Mouse (Mus musculus) fibroblast of lung, adult 2 months (primary cell): ENCODE measurements around the gene Rhog.
"Not testable (repeated sequence)": the region's sequence is repeated elsewhere in the genome, so short reads cannot be mapped to it uniquely, and the experiment has no call there.

Source experiments
- DNase-seq: peaks from one replicate; pipeline ENCODE4 v3.0.0-alpha.2; 2011; ENCODE audit warnings: low read depth

The Rhog gene

DNA sequence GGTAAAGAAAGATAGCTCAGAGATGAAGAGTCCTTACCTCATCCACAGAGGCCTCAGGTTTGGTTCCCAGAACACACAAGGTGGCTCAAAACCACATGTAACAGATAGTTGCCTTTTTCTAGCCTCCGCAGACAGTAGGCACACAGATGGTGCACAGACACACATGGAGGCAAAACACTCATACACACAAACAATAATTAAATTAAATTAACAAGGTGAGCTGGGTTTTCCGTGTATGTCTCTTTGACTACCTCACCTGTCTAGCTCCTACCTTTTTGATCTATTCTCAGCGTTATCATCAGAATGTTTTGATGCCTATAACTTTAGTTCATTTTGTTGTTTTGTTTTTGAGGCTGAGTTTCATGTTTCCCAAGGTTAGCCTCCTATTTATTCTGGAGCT lies at the start of gene Rhog:
TSS of gene Rhog (minus strand) at position 101 of the 400 bp plus-strand sequence.
- DNase-seq: no peak

DNA sequence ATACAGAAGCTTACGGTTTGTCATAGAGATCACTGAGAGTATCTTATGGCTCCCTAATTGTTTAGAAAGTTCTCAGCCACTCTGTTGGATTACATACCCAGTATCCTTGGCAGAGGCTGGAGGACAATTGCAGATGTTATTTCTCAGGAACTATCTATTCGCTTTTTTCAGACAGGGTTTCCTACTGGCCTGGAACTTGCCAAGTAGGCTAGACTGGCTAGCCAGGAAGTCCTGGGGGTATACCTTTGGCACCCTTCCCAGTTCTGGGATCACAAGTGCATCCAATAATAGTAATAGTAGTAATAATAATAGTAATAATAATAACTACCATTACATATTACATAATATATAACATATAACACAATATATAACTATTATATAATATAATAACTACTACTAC lies 49.7 kb upstream of the Rhog start:
- DNase-seq: no peak

DNA sequence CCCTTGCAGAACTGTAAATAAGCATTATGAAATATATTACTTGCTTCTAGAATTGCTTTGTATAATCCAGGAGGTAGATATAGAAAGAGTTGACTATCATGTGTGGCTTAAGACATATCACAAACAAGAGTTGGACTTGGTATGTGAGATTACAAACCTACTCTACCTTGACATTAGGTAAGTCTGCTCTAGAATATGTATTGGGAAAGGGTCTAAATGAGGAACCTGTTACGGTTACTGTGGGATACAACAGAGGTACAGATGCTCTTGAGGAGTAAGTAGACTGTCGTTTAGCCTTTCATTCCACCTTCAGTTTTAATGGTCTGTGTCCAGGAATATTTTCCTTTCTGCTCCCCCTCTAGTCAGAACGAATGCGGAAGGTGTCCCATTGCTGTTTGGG lies 46.6 kb upstream of the Rhog start:
- DNase-seq: no peak

DNA sequence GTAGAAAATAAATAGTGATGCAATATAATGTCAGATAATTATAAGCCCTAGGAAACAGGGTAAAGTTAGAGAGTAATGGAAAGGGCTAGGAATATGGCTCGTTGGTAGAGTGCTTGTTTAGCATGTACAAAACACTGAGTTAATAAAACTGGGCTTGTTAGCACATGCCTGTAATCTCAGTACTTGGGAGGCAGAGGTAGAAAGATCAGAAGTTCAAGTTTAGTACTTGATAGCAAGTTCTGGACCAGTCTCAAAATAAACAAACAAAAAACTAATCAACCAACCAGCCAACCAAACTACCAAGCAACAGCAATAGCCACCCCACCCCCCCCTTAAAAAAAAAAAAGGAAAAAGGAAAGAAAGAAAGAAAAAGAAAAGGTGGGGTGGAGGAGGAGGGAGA lies 44.9 kb upstream of the Rhog start:
- DNase-seq: no peak

DNA sequence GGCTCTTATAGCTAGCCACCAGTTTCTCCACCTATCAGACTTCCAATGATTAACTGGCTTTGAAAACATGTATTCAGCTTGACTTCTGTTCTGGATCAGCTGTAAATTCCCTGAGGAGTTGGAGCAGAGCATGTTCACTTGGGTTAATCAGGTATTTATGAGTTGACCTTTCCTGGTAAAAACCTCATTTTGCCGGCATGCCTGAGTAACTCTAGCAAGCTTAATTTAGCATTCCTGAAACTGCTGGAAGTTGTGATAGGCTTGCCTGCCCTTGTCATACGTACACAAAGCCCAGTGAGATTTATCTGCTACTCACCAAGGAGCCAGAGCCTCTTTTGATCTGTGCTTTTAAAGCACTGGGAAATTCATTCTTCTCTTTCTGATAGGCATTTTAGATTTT lies 37.4 kb upstream of the Rhog start:
- no peak for DNase-seq

DNA sequence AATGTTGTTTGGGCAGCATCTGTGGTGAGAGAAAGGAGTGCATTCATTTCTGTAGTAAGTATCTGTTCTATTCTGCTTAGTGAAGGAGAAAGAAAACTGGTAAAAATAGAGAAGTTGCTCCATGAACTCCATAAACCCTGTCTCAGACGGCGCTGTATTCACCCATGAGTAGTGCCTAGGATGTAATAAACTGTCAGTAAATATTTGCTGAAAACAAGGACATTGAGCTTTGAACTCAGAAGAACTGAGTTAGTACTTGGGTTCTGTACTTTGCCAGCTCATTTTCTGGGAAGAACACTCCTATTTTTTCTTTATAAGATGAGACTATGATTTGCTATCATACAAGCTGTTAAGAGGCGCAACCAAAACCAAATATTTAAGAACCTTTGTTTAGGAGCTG lies 36.4 kb upstream of the Rhog start:
- DNase-seq: no peak

DNA sequence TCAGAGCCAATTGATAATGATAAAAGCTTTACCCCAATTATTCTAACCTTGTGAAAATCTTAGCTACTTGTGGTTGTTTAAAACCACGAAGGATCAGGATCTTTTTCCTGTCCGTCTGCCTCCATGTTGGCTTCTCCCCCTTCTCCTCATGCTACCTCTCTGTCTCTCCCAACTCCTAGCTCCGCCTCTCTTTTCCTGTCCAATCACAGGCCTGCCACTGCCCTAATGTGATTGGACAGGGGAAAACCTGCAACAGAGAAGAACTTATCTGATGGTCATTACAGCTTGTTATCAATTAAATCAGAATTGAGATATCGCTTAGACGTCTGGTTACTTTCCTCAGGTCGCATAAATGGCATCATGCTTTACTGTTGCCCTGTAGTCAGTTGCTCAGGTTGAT lies 33.6 kb upstream of the Rhog start:
- no peak for DNase-seq

DNA sequence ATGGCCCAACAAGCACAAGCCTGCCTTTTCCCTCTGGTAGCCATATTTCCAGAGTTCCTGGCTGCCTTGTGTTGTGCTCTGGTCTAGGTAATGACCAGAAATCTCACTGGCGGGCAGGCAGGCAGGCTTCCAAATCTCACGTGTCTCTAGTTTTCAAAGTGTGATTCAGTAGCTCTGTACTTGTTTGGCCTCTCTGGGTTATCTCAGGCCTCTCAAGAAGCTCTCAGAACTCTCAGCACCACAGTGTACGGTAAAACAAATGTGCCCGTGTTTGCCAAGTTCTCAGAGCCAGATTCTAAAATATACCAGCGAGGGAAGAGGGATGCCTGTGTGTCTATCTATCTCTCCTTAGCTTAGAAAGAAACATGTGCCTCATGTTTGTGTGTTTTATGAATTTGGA lies 26.4 kb upstream of the Rhog start:
- DNase-seq: no peak

DNA sequence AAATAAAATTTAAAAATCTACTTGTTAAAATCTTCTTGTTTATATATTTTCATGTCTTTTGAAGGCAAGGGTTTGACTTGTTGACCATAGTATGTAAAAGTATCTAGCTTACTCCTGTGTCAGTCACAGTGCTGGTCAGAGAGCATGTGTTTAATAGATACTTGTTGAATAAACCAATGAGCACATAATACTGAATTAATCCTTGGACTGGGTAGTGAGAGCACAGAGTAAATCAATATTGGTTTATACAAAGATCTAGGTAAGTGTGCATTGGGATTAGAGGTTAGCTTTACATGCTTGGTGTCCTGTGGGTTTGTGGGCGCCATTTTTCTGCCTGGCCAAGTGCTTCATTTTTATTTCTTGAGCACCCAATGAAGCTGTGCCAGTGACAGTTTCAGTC lies 25.5 kb upstream of the Rhog start:
- DNase-seq: no peak

DNA sequence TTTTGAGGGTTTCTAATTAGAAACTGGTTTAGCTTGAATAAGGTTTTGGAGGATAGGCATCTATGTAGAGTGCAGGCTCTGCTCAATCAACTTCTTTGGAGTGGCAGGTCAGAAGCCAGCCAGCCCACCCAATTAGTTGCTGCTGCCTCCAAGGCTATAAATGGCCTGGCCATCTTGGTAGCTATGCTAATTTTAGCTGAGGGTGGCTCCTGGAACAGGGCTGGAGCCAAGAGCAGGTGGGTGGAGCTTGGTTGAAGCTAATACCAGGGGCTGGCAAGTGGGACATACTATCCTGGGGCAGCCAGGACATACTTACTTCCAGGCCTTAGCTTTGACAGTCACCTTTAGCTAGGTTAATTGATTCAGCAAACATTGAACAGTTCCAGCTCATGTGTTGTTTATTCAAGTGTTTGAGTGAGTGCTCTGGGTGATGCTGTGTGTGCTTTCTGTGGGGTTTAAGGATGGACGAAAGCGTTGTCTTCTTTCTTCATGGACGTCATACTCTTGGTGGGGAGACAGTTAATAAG lies 16.6 kb upstream of the Rhog start:
- no peak for DNase-seq

DNA sequence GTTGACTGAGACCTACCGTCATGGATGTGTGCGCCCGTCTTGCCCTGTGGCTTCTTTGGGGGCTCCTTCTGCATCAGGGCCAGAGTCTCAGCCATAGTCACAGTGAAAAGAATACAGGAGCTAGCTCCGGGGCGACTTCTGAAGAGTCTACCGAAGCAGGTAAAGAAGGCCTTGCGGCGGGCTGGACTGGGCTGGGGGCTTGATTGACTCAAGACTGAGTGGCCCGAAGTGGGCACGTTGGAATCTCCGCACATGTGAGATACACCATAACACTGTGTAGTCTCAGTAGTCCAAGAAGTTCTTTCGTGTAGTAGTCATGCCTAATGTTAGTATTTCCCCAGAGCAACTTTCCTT lies 12.5 kb upstream of the Rhog start:
- DNase-seq: no peak

DNA sequence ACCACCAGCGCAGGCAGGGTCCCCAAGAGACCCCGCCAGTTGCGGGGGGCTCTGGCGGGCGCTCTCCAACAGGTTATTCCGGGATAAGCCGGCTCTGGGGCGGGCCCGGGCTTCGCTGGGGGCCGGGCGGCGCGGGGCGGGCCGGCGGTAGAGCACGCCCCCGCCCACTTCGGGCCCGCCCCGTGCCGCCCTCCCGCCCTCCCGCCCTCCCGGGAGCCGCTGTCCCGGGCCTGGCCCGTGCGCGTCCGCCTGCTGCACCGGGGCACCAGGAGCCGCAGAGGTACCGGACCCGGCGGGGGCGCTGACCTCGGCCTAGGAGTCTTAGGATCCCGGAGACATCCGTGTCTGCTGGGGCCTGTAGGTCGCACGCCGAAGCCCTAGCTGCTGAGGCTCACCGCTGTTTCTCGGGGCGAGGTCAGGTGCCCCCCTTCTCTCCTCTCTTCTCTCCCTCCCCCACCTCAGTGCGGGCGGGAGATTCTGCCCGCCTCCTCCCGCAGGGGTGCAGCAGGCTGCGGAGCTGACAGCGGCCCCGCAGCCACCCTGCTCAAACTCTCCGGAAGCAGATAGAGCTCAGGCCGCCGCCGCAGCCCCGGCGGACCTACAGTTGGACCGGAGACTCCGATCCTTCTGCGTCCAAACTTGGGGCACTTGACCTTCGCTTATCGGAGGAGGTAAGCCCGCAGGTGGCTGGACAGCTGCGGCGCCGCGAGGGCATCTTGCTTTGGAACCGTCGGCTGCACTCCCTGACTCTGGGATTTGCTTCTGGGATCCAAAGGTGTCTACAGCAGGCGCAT lies 11.9 kb upstream of the Rhog start, which contains the start of gene Stim1:
TSS of gene Stim1 (plus strand) at position 206 of the 794 bp plus-strand sequence.
- no peak for DNase-seq

DNA sequence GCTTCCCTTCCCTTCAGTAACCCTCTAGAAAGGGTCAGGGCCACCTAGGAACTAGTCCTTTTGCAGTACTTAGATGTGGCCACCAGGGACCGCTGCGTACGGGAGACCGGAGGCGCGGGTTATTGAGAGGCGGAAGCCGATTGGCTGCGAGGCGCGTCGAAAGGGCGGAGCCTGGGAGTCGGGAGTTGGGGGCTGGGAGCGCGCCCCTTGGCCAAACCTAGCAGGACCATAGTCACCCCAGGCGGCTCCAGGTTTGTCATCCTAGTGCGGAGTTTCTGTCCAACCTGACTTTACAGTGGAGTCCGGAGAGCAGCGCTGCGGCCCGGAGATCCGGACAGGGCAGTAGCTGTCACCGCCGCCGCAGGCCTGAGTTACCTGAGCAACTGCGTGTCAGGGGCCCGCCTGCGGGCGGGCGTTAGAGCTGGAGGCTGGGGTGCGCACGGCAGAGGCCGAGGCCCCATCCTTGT lies 11.3 kb upstream of the Rhog start:
- DNase-seq: peak; percentile 71

DNA sequence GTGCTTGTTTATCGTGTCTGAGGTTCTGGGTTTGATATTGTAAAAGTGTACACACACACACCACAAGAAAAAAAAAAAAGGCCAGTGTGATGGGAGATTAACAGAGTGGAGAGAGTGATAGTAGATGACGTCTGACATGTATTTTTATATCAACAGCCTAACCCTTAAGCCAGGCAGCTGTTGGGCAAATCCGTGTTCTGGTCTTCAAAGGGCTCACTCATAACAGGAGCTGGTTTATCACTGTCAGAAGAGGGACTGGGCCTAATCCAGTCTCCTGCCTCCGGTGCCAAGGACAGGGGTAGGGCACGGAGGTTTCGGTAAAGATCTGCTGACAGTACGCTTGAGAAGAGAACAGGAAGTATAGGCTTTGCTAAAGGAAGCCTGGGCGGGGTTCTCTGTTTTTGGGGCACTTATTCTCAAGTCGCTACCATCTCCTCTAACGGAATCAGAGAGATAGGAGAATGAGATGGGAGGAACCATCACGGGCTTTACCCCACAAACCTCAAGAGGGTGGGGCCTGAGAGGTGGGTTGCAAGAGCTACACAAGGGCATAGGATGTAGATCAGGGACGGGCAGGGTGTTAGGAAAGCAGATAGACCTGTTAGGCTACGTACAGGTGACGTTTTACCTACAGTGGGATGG lies 10.7 kb upstream of the Rhog start:
- DNase-seq: no peak

DNA sequence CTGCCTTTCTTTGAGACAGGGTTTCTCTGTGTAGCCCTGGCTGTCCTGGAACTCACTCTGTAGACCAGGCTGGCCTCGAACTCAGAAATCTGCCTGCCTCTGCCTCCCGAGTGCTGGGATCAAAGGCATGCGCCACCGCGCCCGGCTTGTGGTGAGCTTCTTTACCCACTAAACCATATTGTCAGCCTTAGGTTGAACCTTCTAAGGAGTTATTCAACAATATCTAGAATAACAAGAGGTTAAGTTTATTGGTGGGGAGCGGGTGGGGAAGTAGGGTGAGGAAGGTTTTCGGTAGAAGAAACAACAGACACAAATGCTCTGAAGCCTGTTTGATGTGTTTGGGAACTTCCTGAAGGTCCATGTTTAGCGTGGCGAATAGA lies 10.2 kb upstream of the Rhog start:
- not testable (repeated sequence) for DNase-seq

DNA sequence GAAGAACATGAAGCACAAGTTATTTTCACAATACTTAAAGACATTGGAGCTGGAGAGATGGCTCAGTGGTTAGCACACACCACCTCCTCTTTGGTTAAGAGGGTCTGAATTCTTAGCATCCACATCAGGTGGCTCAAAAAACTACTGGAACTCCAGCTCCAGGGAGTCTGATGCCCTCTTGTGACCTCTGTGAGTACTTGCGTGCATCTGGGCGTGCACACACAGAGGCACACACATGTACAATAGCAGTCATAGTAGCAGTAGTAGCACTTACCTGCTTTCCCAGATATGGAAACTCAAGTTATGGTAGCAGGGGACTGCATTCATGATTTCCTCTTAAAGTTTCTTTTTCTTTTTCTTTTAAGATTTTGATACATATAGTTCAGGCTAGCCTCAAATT lies 7.2 kb upstream of the Rhog start:
- no peak for DNase-seq

DNA sequence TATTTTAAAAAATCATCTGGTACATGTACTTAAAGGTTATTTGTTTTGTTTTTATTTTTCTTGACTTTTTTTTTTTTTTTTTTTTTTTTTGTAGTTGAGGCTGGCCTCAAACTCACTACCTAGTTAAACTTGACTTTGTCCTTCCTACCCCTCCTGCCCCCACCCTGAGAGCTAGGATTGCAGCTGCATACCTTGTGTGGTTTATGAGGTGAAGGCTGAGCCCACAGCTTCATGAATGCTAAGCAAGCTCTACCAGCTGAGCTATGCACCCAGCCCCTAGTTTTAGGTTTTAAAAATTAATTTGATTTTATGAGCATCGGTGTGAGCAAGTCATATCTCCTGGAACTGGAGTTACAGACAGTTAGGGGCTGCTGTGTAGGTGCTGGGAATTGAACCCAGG lies 4.7 kb upstream of the Rhog start:
- DNase-seq: no peak

DNA sequence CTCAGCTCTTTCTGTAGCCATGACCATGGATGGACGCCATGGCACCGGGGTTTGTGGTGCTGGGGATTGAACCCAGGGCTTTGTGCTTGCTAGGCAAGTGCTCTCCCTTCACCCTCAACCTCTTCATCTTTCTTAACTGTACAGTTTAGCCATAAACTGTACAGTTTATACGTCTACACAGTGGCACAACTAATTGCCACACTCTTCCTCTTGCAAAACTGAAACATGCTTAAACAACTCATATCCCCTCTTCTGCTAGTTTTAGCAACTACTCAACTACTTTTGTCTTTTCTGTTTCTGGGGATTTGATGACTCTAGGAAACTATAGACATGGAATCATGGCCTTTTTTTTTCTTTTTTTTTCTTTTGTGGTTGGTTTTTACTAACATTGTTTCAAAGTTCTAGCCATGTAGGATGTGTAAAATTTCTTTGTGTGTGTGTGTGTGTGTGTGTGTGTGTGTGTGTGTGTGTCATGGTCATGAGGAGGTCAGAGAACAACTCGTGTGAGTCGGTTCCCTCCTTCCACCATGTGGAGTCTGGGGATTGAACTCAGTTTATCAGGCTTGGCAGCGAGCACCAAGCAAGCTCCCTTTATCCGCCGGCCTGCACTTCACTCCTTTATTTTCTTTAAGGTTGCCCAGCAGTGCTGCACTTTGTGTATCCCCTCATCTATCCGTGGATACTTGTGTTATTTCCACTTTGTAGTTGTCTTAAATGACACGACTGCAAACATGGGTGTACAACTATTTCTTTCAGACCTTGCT lies 4.0 kb upstream of the Rhog start:
- DNase-seq: no peak

DNA sequence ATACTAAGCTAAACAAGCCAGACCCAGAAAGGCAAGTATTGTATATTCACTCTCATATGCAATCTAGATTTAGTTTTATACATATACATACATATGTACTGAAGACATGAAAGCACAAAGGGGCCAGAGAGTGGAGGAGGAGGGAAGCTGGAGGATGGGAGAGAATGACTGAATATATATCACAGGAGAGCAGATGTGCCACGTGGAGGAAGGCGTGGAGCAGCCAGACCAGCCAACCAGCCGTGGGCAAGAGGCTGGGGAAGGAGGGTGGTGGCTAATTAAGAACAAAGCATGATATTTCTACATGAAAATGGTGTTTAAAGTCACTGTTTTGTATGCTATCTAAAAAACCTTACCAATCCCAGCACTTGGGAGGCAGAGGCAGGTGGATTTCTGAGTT lies 2.9 kb upstream of the Rhog start:
- DNase-seq: no peak

DNA sequence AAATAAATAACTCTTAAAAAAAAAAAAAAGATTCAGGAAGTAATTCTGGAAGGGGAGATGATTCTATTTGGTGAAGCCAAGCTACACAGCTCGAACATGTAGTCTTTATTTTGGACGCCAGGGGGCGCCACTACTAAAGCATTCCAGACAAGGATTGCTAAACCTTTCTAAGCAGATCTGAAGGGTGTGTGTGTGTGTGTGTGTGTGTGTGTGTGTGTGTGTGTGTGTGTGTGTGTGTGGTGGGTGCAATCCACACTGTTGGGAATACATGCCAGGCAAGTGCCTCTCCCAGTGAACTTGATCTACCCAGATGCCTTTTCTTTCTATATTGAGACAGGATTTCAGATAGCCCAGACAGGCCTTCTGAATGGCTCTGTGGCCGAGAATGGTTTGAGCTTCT lies 2.3 kb upstream of the Rhog start:
- DNase-seq: peak; percentile 49

DNA sequence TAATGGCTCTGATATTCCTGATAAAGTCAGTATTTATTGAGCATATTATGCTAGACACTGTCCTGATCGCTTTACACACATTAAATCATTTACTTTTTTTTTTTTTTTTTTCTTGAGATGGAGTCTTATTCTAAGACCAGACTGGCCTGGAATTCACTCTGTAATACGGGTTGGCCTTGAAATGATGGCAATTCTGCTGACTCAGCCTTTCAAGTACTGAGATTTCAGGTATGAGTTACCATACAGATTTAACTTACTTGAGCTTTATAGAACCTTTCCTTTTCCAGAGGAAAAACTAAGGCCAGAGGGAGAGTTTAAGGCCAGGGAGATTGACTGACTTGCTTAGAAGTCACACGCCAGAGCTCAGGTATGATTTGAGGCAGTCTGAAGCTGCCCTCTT lies 782 bp upstream of the Rhog start:
- DNase-seq: no peak

DNA sequence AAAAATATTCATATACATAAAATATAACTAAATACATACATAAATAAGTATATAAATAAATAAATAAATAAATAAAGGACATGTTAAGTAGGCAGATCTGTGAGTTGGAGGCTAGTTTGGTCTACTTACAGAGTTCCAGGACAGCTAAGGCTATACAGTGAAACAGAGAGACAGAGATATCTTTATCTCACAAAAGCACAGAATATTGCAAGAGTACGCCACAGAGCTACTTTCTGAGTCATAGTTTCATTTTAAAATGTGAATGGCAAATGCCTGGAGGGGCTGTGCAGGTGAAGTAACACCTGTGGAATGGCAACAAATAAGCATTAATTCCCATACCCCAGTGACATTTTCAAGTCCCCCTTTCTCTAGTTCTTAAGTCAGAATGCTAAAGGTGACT lies 2.2 kb downstream of the Rhog start:
- no peak for DNase-seq
